Mouse (Mus musculus) 3134 (cell line): ENCODE measurements at regions not wholly inside any gene's neighbourhood (a gene's known extent, or its start where the extent isn't known, plus 50 kb on each side); places are given as distances from the start of the nearest gene placed in this dataset.

Experiments used
- DNase-seq: peaks from one replicate; pipeline ENCODE4 v3.0.0-alpha.2; 2011; ENCODE audit warnings: low spot score; ENCODE audit not compliant: insufficient read length; ENCODE audit errors: extremely low read depth

GRCm38 (mm10) chr19:14940207-14940952 is 342.5 kb upstream of the Tle4 start:
- no peak for DNase-seq

DNA sequence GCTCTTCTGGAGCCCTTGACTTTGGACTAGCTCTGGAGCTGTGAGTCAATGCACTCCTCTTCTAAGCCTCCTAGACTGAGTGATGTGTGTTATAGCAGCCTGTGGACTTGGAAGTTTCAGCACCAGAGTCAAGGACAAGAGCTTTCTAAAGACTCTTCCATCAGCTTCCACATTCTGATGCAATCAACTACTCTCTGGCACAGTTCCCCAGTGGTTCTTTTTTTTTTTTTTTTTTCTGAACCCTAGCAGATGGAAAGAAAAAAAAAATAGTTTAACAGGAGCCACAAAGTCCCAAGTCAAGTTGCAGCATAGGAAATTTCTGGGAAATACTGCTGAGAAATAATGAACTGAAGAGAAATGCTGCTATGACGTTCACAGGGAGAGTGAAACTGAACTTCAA is 324.4 kb upstream of the Tle4 start:
- DNase-seq: no peak

- no peak for DNase-seq
Measured at GRCm38 (mm10) chr19:14911056-14911850, 313.4 kb upstream of the Tle4 start.

- no peak for DNase-seq
Measured at GRCm38 (mm10) chr19:14894875-14895274, 297.0 kb upstream of the Tle4 start.

- DNase-seq: no peak
Measured at GRCm38 (mm10) chr19:14892390-14892758, 294.5 kb upstream of the Tle4 start.

DNA sequence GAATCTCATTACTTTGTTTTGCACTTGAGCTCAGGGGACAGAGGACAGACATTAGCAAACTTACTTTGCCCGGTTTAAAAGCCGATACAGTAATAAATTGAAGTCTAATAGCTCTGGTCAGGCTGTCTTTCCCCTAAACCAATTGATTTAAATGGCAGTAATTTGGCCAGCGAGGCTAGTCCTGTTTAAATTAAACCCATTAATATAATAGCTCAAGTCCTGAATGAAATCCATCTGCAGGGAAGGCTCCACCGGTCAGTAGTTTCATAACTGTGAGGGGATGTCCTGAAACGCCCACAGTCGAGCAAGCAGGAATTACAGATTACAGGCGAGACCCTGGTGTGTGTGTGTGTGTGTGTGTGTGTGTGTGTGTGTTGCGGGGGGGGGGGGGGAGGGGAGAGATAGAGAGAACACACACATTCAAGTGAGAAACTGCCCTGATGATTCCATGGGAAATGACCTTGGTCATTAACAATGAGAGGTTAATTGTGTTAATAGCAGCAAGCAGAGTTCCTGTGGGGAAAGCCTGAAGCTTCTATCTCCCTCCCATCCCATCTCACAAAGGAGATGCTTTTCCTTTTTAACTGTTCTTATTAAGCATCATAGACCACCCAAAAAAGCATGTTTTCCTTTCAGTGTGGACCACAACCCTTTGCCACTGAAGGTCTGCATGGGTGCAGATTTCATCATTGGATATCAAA is 294.0 kb upstream of the Tle4 start:
- DNase-seq: no peak

- DNase-seq: no peak
Measured at GRCm38 (mm10) chr19:14891090-14891428, 293.2 kb upstream of the Tle4 start.

GRCm38 (mm10) chr19:14890241-14891089 is 292.6 kb upstream of the Tle4 start:
- no peak for DNase-seq

GRCm38 (mm10) chr19:14889794-14890193 is 291.9 kb upstream of the Tle4 start:
- no peak for DNase-seq

DNA sequence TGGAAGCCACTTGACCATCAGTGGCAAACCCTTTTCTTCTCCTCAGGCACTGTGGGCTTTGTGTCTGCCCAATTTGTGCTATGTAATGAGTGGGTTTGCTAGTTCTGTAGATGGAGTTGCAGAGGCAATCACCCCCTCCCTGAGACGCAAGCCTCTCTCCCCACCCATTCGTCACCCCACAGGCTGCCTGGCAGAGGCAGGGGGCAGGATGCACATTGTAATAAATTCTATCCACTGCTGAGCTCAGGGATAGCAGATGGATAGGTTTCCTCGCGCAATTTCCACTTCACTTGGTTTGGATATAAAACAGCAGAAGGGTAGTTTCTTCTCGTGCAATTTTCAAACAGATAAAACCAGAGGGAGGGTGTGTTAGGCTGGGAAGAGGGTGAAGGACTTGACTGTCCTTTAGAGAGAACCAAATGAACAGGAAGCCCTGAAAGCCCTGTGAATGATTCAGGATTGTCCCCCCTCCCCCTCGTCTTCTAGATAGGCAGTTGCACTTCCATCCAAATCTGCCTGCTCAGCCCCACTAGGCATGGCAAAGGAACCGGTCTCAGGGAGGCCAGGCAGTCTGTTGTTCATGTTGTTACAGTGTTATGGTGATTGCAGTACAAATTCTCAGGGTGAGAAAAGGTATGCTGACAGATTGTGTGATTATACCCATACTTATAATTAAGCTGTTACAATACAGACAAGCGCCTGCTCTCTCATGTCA is 286.0 kb upstream of the Tle4 start:
- DNase-seq: no peak

GRCm38 (mm10) chr19:14880818-14881217 is 283.0 kb upstream of the Tle4 start:
- DNase-seq: no peak

GRCm38 (mm10) chr19:14873986-14874385 is 276.1 kb upstream of the Tle4 start:
- no peak for DNase-seq

DNA sequence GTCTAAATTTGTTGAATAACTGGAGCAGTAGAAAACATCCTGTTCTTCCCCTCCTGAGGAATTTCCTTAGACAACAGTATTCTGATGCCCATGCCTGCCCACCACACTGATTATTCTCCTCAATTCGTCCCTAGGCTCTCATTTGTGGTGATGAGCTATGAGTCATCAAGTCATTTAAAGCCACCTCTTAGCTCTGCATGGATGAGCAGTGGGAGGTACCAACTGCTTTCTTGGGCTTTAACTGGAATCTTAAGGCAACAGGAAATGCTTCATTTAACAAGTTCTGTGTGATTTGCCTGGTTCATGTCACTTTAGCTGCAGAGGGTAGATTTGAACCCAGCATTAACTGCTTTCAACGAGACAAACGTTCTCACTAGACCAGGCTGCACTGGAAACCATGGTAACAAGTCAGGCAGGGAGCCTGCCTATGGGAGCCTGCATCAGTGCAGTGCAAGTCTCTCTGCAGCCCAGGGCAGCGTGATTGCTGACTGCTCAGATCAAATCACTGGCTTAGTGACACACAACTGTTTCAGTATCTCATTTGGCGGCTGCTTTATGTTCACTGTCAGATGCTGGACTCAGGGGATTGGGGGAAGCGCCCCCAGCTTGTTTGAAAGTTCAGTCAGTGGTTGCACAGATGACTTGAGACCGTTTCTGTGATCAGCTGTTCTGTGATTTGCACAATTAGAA is 273.5 kb upstream of the Tle4 start:
- DNase-seq: no peak

DNA sequence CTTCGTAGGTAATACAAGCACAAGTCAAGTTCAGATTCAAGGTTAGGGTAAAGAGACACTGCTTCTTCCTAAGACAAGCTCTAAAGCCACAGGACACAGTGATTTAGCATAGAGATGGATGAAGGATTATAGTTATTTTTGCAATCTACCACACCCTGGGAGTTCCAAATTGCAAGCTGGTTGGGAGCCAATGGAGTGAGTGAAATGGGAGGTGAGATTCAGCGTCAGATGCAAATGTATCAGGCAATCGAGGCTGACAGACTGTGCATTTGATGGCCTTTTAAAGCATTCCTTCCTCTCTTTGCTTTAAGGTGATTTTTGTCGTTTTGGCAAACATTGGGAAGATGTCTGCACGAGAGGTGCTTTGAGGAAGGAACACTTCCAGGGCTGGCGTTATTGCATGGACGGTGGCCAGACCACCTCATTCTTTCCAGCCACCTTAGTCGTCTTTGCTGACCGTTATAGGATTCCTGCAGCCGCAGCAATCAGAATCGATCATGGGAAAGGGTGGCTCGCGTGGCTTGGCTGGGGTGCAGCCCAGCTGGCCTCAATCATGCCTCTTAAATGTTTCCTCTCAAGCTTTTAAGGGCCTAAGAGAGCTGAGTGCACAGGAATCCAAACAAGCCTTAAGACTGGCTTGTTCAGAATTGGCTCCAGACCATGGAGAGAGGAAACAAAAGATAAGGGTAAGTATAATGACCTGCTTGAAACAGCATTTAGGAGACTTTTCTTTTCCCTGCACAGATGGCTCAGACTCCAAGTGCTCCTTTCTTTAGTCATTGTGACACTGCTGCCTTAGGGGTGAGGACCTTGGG is 265.0 kb upstream of the Tle4 start:
- DNase-seq: no peak

DNA sequence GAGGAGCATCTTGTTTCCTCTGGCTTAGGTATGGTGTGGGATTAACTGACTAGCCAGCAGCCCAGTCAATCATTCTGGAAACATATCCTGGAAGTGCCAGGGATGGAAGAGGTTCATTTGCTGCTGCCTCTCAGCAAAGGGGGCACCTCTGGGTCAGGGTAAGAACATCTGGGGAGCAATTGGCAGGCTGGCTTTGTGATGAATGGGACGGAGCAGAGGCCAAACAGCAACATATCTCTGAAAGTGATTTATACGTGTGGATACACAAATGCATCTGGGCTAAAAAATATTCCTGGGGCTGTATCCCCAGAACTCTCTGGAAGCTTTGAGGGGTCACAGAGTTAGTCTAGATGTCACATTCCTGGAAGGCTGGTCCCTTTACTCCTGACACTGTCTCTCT is 257.2 kb upstream of the Tle4 start:
- DNase-seq: no peak

DNA sequence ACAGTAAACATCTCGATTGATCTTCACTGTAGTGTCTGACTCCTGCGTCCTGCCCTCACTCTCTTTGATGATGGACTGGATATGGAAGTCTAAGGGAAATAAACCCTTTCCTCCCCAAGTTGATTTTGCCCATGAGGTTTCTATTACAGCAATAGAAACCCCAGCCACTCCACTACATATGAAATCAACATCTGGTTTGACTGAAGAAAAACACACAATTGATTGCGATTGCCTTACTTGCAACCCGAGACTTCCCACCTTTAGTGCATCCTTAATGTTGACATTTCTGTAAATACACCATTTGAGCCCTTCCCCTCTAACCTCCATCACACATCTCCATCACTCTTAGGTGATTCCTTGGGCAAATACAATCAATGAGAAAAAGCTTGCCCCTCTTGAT is 255.6 kb upstream of the Tle4 start:
- no peak for DNase-seq

DNA sequence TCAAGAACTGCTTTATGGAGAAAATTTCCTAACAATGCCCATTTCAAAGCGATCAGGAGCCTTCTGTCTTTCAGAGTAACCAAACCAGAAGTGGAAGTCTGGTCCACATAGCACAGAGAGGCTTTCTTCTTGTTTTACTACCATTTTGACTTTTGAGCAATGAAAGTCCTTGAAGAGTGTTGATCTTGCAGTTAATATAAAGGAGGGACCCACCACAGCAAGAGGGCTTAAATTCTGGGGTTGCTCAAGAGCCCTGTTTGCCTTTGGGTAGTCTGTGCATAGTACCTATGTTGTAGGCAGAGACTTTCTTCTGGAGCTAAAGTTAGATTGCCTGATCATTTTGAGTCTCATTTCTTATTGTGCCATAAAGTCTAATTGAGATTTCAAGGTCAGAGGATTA is 251.7 kb upstream of the Tle4 start:
- no peak for DNase-seq

GRCm38 (mm10) chr19:14847120-14847519 is 249.3 kb upstream of the Tle4 start:
- DNase-seq: no peak

DNA sequence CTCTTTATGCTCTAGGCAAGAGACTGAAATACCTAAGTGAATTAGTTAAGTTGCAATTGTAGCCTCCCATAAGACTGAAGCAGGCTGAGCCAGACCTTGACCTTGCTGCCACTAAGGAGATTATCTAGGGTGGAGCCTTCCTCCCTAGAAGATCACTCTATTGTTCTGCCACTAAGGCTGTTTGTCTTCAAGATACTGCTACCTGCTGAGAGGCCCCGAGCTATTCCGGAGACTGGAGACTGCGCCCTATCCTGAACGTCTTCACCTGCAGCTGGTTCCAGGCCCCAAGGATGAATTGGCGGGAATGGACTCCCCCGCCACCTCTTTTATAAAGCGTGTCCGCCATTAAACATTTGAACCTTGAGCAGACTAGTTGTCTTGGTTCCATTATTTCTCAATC is 237.8 kb upstream of the Tle4 start:
- DNase-seq: no peak
